Mouse (Mus musculus) MEL (cell line): ENCODE measurements around the gene Nlrx1.

Source experiments
- CHD2 ChIP-seq: IDR thresholded peaks from 2 replicates; pipeline ENCODE4 v1.6.1; 2011; ENCODE audit warnings: low read length, improper control_type of control experiment
- CTCF ChIP-seq, 3 experiments: IDR thresholded peaks in 2 of 3; conservative IDR thresholded peaks in 1 of 3; 2 replicates each; pipeline ENCODE4 v1.5.1; 2011 to 2012; ENCODE audit warnings: low read length in 3 of 3, low read depth in 2 of 3, mild to moderate bottlenecking in 2 of 3, improper control_type of control experiment in 1 of 3, inconsistent platforms in 1 of 3, mixed read lengths in 1 of 3, moderate library complexity in 1 of 3; ENCODE audit not compliant: control insufficient read depth in 1 of 3, insufficient read depth in 1 of 3, poor library complexity in 1 of 3, severe bottlenecking in 1 of 3
- ELF1 ChIP-seq: IDR thresholded peaks from 2 replicates; pipeline ENCODE4 v1.6.1; 2014; ENCODE audit warnings: low read depth, mild to moderate bottlenecking, inconsistent platforms, low read length, improper control_type of control experiment, moderate library complexity
- EP300 ChIP-seq, 2 experiments: IDR thresholded peaks; 2 replicates each; pipeline ENCODE4 v1.6.1; 2011; ENCODE audit warnings: improper control_type of control experiment in 2 of 2, low read length in 2 of 2, low read depth in 1 of 2, mild to moderate bottlenecking in 1 of 2
- JUND ChIP-seq: IDR thresholded peaks from 2 replicates; pipeline ENCODE4 v1.6.1; 2011; ENCODE audit warnings: low read depth, mild to moderate bottlenecking, improper control_type of control experiment, low read length
- KAT2A ChIP-seq: conservative IDR thresholded peaks from 2 replicates; pipeline ENCODE4 v1.6.1; 2012; ENCODE audit warnings: low read depth, low read length, improper control_type of control experiment, inconsistent platforms
- POLR2A ChIP-seq, 2 experiments: IDR thresholded peaks; 2 replicates each; pipeline ENCODE4 v1.6.1; 2011 to 2012; ENCODE audit warnings: low read length in 2 of 2, mild to moderate bottlenecking in 2 of 2, control low read depth in 1 of 2, improper control_type of control experiment in 1 of 2, low read depth in 1 of 2, moderate library complexity in 1 of 2; ENCODE audit not compliant: control insufficient read depth in 1 of 2, insufficient read depth in 1 of 2, poor library complexity in 1 of 2
- TCF12 ChIP-seq: IDR thresholded peaks from 2 replicates; pipeline ENCODE4 v1.6.1; 2014; ENCODE audit warnings: low read depth, mild to moderate bottlenecking, inconsistent platforms, low read length, improper control_type of control experiment, moderate library complexity
- USF2 ChIP-seq, 2 experiments: IDR thresholded peaks; 2 replicates each; pipeline ENCODE4 v1.6.1; 2011 to 2012; ENCODE audit warnings: improper control_type of control experiment in 2 of 2, low read length in 2 of 2, borderline replicate concordance in 1 of 2, inconsistent platforms in 1 of 2, low read depth in 1 of 2, mild to moderate bottlenecking in 1 of 2; ENCODE audit not compliant: insufficient read depth in 1 of 2

- no peak for TF ChIP-seq CTCF (IDR thresholded peaks at IDR 0.05 in 2 of 3, conservative IDR thresholded peaks at IDR 0.05 in 1 of 3; ENCODE audit: control insufficient read depth in 1 of 3, insufficient read depth in 1 of 3, low read depth in 2 of 3, low read length in 3 of 3, poor library complexity in 1 of 3, severe bottlenecking in 1 of 3)
- TF ChIP-seq JUND = no peak
- no peak for TF ChIP-seq POLR2A (IDR thresholded peaks at IDR 0.05; ENCODE audit: control insufficient read depth in 1 of 2, insufficient read depth in 1 of 2, low read depth in 1 of 2, low read length in 2 of 2, poor library complexity in 1 of 2)
- TF ChIP-seq ELF1 = no peak
- no peak for TF ChIP-seq CHD2
- no peak for TF ChIP-seq EP300 (IDR thresholded peaks at IDR 0.05; ENCODE audit: low read depth in 1 of 2, low read length in 2 of 2)
- TF ChIP-seq TCF12 = no peak
- no peak for TF ChIP-seq USF2 (IDR thresholded peaks at IDR 0.05; ENCODE audit: borderline replicate concordance in 1 of 2, insufficient read depth in 1 of 2, low read depth in 1 of 2, low read length in 2 of 2)
- TF ChIP-seq KAT2A = no peak
Observed at GRCm38 (mm10) chr9:44314910-44315309, 46.5 kb upstream of the Nlrx1 start.
